8 mouse cellular contexts compared by ENCODE assay signal in the genomic region with DNA sequence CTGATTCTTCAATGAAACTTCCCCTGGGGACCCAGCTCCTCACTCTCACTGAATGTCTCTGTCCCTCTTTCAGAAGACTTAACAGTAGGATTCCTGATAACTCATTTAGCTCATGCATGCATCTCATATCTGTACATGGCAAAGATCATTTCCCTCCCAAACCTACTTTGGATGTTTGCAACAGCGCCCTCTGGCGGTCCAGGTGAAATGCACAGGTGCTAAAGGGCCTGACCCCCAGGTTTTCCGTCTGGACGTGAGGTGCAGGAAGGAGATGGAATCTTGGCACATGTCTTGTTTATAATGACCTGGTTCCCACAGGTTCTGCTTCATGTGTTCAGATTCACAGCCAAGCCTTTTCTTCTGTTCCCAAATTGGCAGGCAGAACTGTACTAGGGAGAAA. TPM values are rescaled to one million over a fixed set of nuclear protein-coding genes. Genes with fewer than 3 reads are reported as not detected.
DNase-seq lines count a peak whose midpoint lies in the region; ATAC-seq and TF ChIP-seq lines count a peak whose summit lies in the region.

No protein-coding gene starts in this region.

- no peaks in the 10 kb centered on the region for H3K9me3 ChIP-seq in neural tube, embryonic 11.5 days (ENCODE audit: control insufficient read depth, low read length)

- no peaks in the 10 kb centered on the region for H3K36me3 ChIP-seq in neural tube, embryonic 11.5 days (ENCODE audit: control insufficient read depth, insufficient read depth, low read length)
- H3K36me3 ChIP-seq in thymus, adult 2 months (ENCODE audit: control insufficient read depth, insufficient read depth, low read length), result no peaks in the 10 kb centered on the region

- no peaks in the 10 kb centered on the region for H3K4me1 ChIP-seq in neural tube, embryonic 11.5 days (ENCODE audit: control insufficient read depth, insufficient read depth, low read length)
- peaks cover 16% of the 10 kb centered on the region for H3K4me1 ChIP-seq in thymus, adult 2 months (replicated peaks; ENCODE audit: control insufficient read depth, insufficient read depth, low read length)

- TF ChIP-seq CTCF in gastrocnemius, adult 2 months (IDR thresholded peaks at IDR 0.05), result peak; percentile 95; the same call in 1 of the 2 replicates
- TF ChIP-seq CTCF in thymus, adult 2 months (IDR thresholded peaks at IDR 0.05; ENCODE audit: borderline replicate concordance, control insufficient read depth, extremely low read depth, insufficient read depth, low read length, poor library complexity), result peak; percentile 81; the same call in 1 of the 2 replicates

- H3K27ac ChIP-seq in gastrocnemius, adult 2 months, result no peak overlapping the region
- H3K27ac ChIP-seq in neural tube, embryonic 11.5 days (ENCODE audit: low read depth, low read length), result no peak overlapping the region
- no peak overlapping the region for H3K27ac ChIP-seq in thymus, adult 2 months (ENCODE audit: control insufficient read depth, insufficient read depth, low read length)

- no peak for TF ChIP-seq POLR2A in thymus, adult 2 months (IDR thresholded peaks at IDR 0.05; ENCODE audit: control insufficient read depth, extremely low read depth, insufficient read depth, low read length, poor library complexity)

- H3K4me2 ChIP-seq in neural tube, embryonic 11.5 days (ENCODE audit: low read depth), result no peak overlapping the region

- DNase-seq in frontal cortex, postnatal 14 days (ENCODE audit: low spot score in 2 of 2), result peak; percentile 49 to 56
- DNase-seq in CD8-positive naive resting alpha-beta T cell, adult 2 months (ENCODE audit: low read depth in 2 of 2, low spot score in 2 of 2), result peak; percentile 79 to 85
- DNase-seq in c-Kit-negative CD71-positive TER-119-positive erythroid progenitor cells, embryonic 14.5 days (ENCODE audit: low read depth, low spot score), result peak; percentile 60
- DNase-seq in gastrocnemius, adult 2 months, result peak; percentile 67
- peak; percentile 36 to 57 for DNase-seq in left cerebral cortex, postnatal 36 days (ENCODE audit: low spot score in 2 of 2)
- peak; percentile 50 for DNase-seq in neural tube, embryonic 11.5 days (ENCODE audit: low spot score)
- peak; percentile 86 for DNase-seq in thymus, adult 2 months

- intact Hi-C loops in gastrocnemius, adult 2 months (cut with DNase I), result no loop called here
- intact Hi-C loops in left cerebral cortex, postnatal 36 days (cut with DNase I), result no loop called here

- 4% methylated on average over 4 of the region's 4 CpGs for WGBS in neural tube, embryonic 11.5 days
- 8% methylated on average over 4 of the region's 4 CpGs for WGBS in thymus, adult 2 months

- no peak overlapping the region for H3K9ac ChIP-seq in neural tube, embryonic 11.5 days (ENCODE audit: low read length)

- no peak for ATAC-seq in frontal cortex, adult (ENCODE audit: low TSS enrichment)
- ATAC-seq in neural tube, embryonic 11.5 days (ENCODE audit: insufficient read depth, low FRiP score, low TSS enrichment), result no peak

- H3K4me3 ChIP-seq in gastrocnemius, adult 2 months, result no peak overlapping the region
- H3K4me3 ChIP-seq in neural tube, embryonic 11.5 days (ENCODE audit: low read depth, low read length), result no peak overlapping the region
- no peak overlapping the region for H3K4me3 ChIP-seq in thymus, adult 2 months (ENCODE audit: control insufficient read depth, insufficient read depth, low read length)

- H3K27me3 ChIP-seq in neural tube, embryonic 11.5 days (ENCODE audit: control insufficient read depth, insufficient read depth, low read length), result peaks cover 12% of the 10 kb centered on the region
- H3K27me3 ChIP-seq in thymus, adult 2 months (ENCODE audit: control insufficient read depth, insufficient read depth, low read length), result no peaks in the 10 kb centered on the region

RNA-seq across cellular contexts. Expression of a gene that starts 3.4 kb away (rescaled TPM):
- total RNA-seq in gastrocnemius, adult 2 months (2021), result 100 to 1,000 TPM in 1 of 2 experiments, 10 to 100 TPM in 1; 71.4 to 144 TPM
- 100 to 1,000 TPM in 1 of 2 experiments, 10 to 100 TPM in 1; 87.0 to 130 TPM for total RNA-seq in left cerebral cortex, postnatal 36 days (2021)
- polyA plus RNA-seq in neural tube, embryonic 11.5 days (2014; fragmentation: Nextera tagmentation; extraction: Ambion mirVana), result 47.6 and 47.8 TPM in 2 replicates
- 59.4 and 78.8 TPM in 2 replicates for polyA plus RNA-seq in thymus, adult 2 months (2012; rRNA removed)
